Mouse (Mus musculus) limb, embryonic 11.5 days (tissue): ENCODE results near the gene Zfp36l2. TPM values are rescaled to one million over a fixed set of nuclear protein-coding genes. Genes with fewer than 3 reads are reported as not detected.
A peak's percentile ranks its signal among the peaks of the same experiment; 100 is the strongest.

Experiments
- ATAC-seq: fragments of 200-750 bp; cut with Nextera tagmentation; 2 replicates; pipeline ENCODE4 v1.8.0; 2017; ENCODE audit warnings: low read depth; ENCODE audit not compliant: insufficient number of reproducible peaks, low FRiP score, low TSS enrichment
- DNase-seq: peaks from one replicate; pipeline ENCODE4 v3.0.0-alpha.2; 2015; ENCODE audit warnings: low spot score
- H3K27ac ChIP-seq: fragments of 300-500 bp; sonication (generic); replicated peaks from 2 replicates; pipeline ENCODE4 v1.5.1; 2014; ENCODE audit warnings: low read depth, mild to moderate bottlenecking, low read length
- H3K27me3 ChIP-seq: fragments of 300-500 bp; sonication (generic); 2 replicates; pipeline ENCODE4 v1.6.1; 2014; ENCODE audit warnings: mild to moderate bottlenecking, low read length, mixed read lengths; ENCODE audit not compliant: control insufficient read depth, insufficient read depth
- H3K36me3 ChIP-seq: fragments of 300-500 bp; sonication (generic); 2 replicates; pipeline ENCODE4 v1.6.1; 2014; ENCODE audit warnings: mild to moderate bottlenecking, low read length, moderate library complexity, mixed read lengths; ENCODE audit not compliant: control insufficient read depth, insufficient read depth
- H3K4me1 ChIP-seq: fragments of 300-500 bp; sonication (generic); 2 replicates; pipeline ENCODE4 v1.6.1; 2014; ENCODE audit warnings: low read length, mixed read lengths; ENCODE audit not compliant: control insufficient read depth, insufficient read depth
- H3K4me2 ChIP-seq: fragments of 300-500 bp; sonication (generic); 2 replicates; pipeline ENCODE4 v1.6.1; 2014; ENCODE audit warnings: low read depth, mild to moderate bottlenecking, moderate library complexity; ENCODE audit not compliant: severe bottlenecking
- H3K4me3 ChIP-seq: fragments of 300-500 bp; sonication (generic); 2 replicates; pipeline ENCODE4 v1.5.1; 2014; ENCODE audit warnings: low read depth, low read length
- H3K9ac ChIP-seq: fragments of 300-500 bp; sonication (generic); 2 replicates; pipeline ENCODE4 v1.6.1; 2014; ENCODE audit warnings: mild to moderate bottlenecking, low read length
- H3K9me3 ChIP-seq: fragments of 300-500 bp; sonication (generic); 2 replicates; pipeline ENCODE4 v1.6.1; 2016; ENCODE audit warnings: low read length; ENCODE audit not compliant: control insufficient read depth
- WGBS: fragments of 180-500 bp; shearing (Covaris S2); extraction: QIAGEN DNeasy Blood & Tissue Kit; methylation state at CpG from one replicate; pipeline ENCODE4 v1.1.7; 2014; 5-methylcytosine and 5-hydroxymethylcytosine counted together
- polyA plus RNA-seq: library from polyadenylated mRNA; unstranded; fragments of >200 nt; fragmentation: Nextera tagmentation; extraction: Ambion mirVana; gene quantifications from 2 replicates; pipeline ENCODE4 v1.2.1, GENCODE M21; 2014

Gene Zfp36l2
- polyA plus RNA-seq, 1 experiment from 2014 or later, result 27.2 TPM

GRCm38 (mm10) chr17:84163066-84163785 is 24.5 kb downstream of the Zfp36l2 start:
- H3K27ac ChIP-seq, result no peak overlapping the region
- 69% methylated on average over 12 of the region's 12 CpGs for WGBS
- DNase-seq (no peak), ATAC-seq (no peak)
- H3K4me2 ChIP-seq, result no peak overlapping the region
- no peaks in the 10 kb centered on the region for H3K27me3 ChIP-seq
- H3K9me3 ChIP-seq, result no peaks in the 10 kb centered on the region
- peaks cover 7% of the 10 kb centered on the region; the same call in 1 of the 2 replicates for H3K4me1 ChIP-seq
- H3K36me3 ChIP-seq, result no peaks in the 10 kb centered on the region
- no peak overlapping the region for H3K4me3 ChIP-seq
- no peak overlapping the region for H3K9ac ChIP-seq

GRCm38 (mm10) chr17:84162211-84162760 is 25.5 kb downstream of the Zfp36l2 start:
- no peak overlapping the region for H3K9ac ChIP-seq
- WGBS, result 94% methylated on average over 8 of the region's 8 CpGs
- DNase-seq, result no peak
- no peaks in the 10 kb centered on the region for H3K27me3 ChIP-seq
- no peak overlapping the region for H3K4me2 ChIP-seq
- no peaks in the 10 kb centered on the region for H3K9me3 ChIP-seq
- H3K4me3 ChIP-seq, result no peak overlapping the region
- no peak overlapping the region for H3K27ac ChIP-seq
- H3K4me1 ChIP-seq, result peaks cover 11% of the 10 kb centered on the region; the same call in 1 of the 2 replicates
- no peaks in the 10 kb centered on the region for H3K36me3 ChIP-seq
- no peak for ATAC-seq

GRCm38 (mm10) chr17:84161231-84161854 is 26.4 kb downstream of the Zfp36l2 start:
- ATAC-seq, result no peak
- Histone ChIP-seq H3K27ac (no peak overlapping the region), H3K4me2 (no peak overlapping the region), H3K27me3 (no peaks in the 10 kb centered on the region), H3K4me1 (peaks cover 14% of the 10 kb centered on the region), H3K9ac (no peak overlapping the region), H3K4me3 (no peak overlapping the region), H3K9me3 (no peaks in the 10 kb centered on the region), H3K36me3 (no peaks in the 10 kb centered on the region)
- WGBS, result 41% methylated on average over 6 of the region's 6 CpGs
- DNase-seq, result no peak

- no peaks in the 10 kb centered on the region for H3K27me3 ChIP-seq
- DNase-seq (no peak), ATAC-seq (no peak)
- H3K9me3 ChIP-seq, result no peaks in the 10 kb centered on the region
- no peak overlapping the region for H3K4me2 ChIP-seq
- 45% methylated on average over 15 of the region's 15 CpGs for WGBS
- 0 out of 2 replicates have a peak overlapping the region, but pooled peaks have one; percentile 12 for H3K9ac ChIP-seq
- no peak overlapping the region for H3K27ac ChIP-seq
- no peaks in the 10 kb centered on the region for H3K36me3 ChIP-seq
- H3K4me1 ChIP-seq, result peaks cover 14% of the 10 kb centered on the region
- H3K4me3 ChIP-seq, result no peak overlapping the region
These were observed 28.9 kb downstream of the Zfp36l2 start for GRCm38 (mm10) chr17:84158891-84159290.

- DNase-seq (no peak), ATAC-seq (no peak)
- H3K27ac ChIP-seq, result no peak overlapping the region
- H3K4me3 ChIP-seq, result no peak overlapping the region
- H3K4me2 ChIP-seq, result no peak overlapping the region
- H3K4me1 ChIP-seq, result peaks cover 14% of the 10 kb centered on the region
- 86% methylated on average over 12 of the region's 12 CpGs for WGBS
- no peaks in the 10 kb centered on the region for H3K9me3 ChIP-seq
- H3K27me3 ChIP-seq, result no peaks in the 10 kb centered on the region
- no peaks in the 10 kb centered on the region for H3K36me3 ChIP-seq
- no peak overlapping the region for H3K9ac ChIP-seq
These were observed 29.3 kb downstream of the Zfp36l2 start for GRCm38 (mm10) chr17:84158461-84158795.

GRCm38 (mm10) chr17:84157743-84158460 is 29.8 kb downstream of the Zfp36l2 start:
- ATAC-seq (no peak), DNase-seq (no peak)
- Histone ChIP-seq H3K27ac (no peak overlapping the region), H3K4me1 (peaks cover 14% of the 10 kb centered on the region), H3K4me2 (no peak overlapping the region), H3K4me3 (no peak overlapping the region), H3K36me3 (no peaks in the 10 kb centered on the region), H3K27me3 (no peaks in the 10 kb centered on the region), H3K9me3 (no peaks in the 10 kb centered on the region), H3K9ac (no peak overlapping the region)
- 44% methylated on average over 6 of the region's 6 CpGs for WGBS

- Histone ChIP-seq H3K27me3 (no peaks in the 10 kb centered on the region), H3K27ac (no peak overlapping the region)
- ATAC-seq, result no peak
These were observed 30.7 kb downstream of the Zfp36l2 start for GRCm38 (mm10) chr17:84156748-84157742.

More at GRCm38 (mm10) chr17:84156748-84157742, 30.7 kb downstream of the Zfp36l2 start:
- H3K9me3 ChIP-seq, result no peaks in the 10 kb centered on the region
- no peaks in the 10 kb centered on the region for H3K36me3 ChIP-seq
- no peak overlapping the region for H3K4me2 ChIP-seq
- no peak for DNase-seq
- H3K9ac ChIP-seq, result no peak overlapping the region
- no peak overlapping the region for H3K4me3 ChIP-seq
- peaks cover 14% of the 10 kb centered on the region for H3K4me1 ChIP-seq
- WGBS, result 20% methylated on average over 19 of the region's 19 CpGs
